Mouse (Mus musculus) urinary bladder, adult 18-20 months (tissue): ENCODE results near the gene Trim25.
"Not testable (repeated sequence)": the region's sequence is repeated elsewhere in the genome, so short reads cannot be mapped to it uniquely, and the experiment has no call there.

Source experiments
- DNase-seq, 2 experiments: peaks; one replicate each; pipeline ENCODE4 v3.0.0; 2022; ENCODE audit warnings: low spot score in 2 of 2, mixed read lengths in 2 of 2

Gene Trim25

DNA sequence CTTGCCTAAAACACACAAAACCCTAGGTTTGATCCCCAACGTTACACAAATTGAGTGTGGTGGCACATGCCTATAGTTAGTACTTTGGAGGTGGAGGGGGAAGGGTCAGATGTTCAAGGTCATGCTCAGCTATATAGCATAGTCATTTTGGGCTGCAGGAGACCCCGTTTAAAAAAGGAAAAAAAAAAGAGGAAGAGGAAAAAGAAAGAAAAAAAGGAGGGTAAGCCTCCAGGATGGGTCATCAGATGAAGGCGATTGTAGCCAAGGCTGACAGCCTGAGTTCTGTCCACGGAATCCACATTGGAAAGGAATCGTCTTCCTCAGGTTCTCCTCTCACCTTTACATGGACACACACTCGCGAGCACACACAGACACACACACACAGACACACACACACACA, 4.7 kb upstream of the Trim25 start:
- no peak for DNase-seq

DNA sequence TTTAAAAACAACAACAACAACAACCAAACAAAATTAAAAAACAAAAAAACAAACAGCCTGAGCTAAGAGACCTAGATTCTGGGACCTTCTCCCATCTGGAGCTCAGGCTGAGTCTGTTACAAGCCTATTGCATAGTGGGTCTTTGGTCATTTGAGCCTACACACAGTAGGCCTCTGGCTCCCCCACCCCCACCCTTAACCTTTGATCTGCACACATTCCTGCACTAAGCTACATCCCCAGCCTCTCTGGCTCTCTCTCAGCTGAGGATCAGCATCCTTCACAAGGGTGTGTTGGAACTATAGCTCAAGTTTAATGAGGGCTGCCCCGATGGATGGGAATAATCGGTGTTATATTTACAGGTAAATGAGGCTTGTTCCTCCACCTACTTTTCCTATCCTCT, 3.6 kb upstream of the Trim25 start:
- no peak for DNase-seq

DNA sequence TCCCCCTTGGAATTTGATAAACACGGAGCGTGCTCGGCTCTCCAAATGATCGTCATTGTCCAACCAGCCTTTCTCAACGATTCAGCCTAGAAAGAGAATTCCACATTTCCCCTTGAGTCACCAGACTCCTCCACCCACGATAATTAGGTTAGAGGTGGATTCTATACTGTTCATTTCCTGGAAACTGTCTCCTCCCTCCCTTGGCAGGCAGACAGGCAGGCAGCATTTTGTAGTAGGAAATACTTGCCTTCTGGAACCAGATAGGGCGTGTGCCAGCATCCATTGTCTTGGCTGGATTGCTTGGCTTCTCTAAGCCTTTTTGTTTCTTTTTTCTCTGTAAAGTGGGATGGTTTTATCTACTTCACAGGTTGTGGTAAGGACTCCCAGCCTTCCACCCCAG, 2.7 kb upstream of the Trim25 start:
- DNase-seq: no peak

DNA sequence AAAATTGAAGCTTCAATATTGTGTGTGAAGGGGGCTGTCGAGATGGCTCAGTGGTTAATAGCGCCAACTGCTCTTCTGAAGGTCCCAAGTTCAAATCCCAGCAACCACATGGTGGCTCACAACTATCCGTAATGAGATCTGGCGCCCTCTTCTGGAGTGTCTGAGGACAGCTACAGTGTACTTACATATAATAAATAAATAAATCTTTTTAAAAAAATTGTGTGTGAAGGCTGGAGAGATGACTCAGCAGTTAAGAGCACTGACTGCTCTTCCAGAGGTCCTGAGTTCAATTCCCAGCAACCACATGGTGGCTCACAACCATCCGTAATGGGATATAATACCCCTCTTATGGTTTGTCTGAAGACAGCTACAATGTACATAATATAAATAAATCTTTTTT, 1.8 kb upstream of the Trim25 start:
- DNase-seq: not testable (repeated sequence)

DNA sequence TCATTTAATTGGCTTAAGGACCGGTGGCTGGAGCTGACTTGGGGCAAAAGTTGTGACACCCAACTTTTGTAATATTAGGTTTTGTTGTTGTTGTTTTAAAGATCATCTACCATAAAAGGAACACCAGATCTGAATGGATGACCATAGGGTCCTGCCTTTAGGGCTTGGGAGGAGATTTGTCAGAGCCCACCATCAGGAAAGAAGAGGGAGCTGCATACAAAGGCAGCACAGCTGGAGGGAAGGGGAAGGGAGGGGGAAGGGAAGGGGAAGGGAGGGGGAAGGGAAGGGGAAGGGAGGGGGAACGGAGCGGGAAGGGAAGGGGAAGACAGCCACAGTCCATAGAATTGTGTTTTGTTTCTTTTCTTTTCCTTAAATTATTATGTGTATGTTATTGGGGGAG, 770 bp upstream of the Trim25 start:
- DNase-seq: no peak

DNA sequence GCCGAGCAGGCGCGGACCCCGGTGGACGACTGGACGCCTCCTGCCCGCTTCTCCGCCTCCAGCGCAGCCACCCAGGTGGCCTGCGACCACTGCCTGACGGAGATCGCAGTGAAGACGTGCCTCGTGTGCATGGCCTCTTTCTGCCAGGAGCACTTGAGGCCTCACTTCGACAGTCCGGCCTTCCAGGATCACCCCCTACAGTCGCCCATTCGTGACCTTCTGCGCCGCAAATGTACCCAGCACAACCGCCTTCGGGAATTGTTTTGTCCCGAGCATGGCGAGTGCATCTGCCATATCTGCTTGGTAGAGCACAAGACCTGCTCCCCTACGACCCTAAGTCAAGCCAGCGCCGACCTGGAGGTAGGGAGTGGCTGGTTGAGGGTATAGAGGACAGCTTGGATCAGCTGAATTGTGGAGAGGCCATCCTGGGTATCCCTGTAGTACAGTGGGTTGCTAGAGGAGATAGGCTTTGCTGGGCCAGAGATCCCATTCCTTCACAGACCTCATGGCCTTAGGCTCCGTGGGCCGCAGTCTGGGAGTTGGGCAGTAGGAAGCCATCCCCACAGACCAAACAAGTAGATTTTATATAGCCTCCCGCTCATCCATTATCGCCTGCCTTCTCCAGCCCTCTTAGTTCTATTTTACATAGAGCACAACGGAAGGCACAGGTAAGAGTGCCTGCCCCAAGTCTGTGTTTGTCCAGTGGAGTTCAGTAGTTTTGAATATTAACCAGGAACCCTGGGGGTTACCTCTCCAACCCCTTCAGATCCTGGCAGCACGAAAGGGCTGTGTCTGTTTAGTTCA, 749 bp downstream of the Trim25 start:
- DNase-seq: peak in 1 of 2 experiments; percentile 45

DNA sequence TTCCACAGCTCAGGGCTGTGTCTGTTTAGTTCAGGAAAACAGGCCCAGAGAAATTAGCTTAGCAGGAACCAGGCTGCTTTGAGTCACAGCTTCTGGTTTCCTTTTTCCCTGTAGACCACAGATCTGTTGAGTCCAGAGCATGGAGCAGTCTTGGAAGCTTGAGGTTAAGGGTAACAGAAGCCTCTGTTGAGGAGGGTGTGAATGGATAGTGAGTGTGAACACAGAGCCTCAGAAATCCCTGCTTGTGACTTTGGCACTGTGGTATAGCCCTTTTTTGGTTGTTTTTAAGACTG, 1.3 kb downstream of the Trim25 start:
- DNase-seq: no peak

DNA sequence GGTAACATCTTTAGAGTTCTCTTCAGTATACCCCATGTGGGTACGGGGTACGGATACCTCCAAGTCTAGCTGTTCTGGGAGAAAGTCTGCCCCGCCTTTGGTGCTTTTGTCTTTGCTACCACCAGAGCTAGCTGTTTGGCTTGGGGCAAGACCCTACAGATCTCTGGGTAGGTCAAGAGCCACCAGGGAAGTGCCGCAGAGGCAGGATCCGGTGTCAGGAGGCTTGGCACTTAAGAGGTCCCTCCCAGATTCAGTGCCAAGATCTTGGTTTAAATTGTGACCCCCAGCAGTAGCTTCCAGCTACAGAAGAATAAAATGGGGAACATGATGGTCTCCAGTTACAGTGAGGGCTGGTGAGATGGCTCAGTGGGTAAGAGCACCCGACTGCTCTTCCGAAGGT, 2.4 kb downstream of the Trim25 start:
- no peak for DNase-seq

DNA sequence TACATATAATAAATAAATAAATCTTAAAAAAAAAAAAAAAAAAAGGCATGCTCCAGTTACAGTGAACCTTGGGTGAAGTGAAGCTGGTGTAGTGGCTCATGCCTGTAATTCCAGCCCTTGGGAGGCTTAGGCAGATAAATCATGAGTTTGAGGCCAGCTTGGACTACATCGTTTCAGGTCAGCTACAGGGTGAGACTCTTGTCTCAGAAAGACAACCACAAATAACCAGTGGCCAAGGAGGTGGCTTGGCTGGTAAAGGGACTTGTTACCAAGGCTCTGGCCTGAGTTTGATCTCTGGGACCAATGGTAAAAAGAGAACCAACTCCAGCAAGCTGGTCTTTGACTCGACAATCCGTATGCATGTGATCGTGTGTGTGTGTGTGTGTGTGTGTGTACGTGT, 2.9 kb downstream of the Trim25 start:
- DNase-seq: no peak

DNA sequence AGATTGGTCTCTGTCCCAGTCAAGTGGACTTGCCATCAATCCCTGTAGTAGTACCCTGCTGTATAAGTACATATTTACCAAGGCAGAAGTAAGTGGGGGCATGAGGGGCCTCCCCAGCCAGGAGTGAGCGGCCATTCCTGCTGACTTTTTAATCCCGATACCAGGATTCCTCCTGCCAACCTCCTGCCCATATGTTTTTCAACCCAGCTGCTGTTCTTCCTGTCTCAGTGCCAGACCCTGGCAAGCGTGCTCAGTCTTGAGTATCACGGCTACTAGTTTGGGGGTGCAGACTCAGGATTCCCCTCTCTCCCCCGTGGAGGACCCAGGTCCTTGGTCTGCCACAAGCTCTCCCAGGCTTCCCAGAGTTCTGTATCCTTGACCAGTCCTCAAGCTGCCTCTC, 3.4 kb downstream of the Trim25 start:
- DNase-seq: no peak

DNA sequence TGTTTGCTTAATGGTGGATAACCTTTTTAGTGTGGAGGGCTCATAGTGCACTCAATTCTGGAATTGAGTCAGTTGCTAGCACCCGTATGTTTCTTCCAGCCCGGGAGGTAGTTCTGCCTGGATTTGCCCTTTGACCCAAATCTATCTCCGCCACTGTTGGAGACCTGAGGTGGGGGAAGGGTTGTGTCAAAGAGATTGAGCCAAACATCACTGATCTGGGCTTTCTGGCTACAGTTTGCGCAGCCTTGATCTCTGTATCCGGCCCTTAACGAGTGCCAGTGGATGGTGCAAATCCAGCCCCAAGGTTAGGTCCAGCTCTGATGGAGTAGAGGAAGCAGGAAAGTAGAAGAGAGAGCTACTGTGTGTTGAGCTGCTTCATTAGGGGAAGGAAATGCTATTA, 3.9 kb downstream of the Trim25 start:
- DNase-seq: no peak

DNA sequence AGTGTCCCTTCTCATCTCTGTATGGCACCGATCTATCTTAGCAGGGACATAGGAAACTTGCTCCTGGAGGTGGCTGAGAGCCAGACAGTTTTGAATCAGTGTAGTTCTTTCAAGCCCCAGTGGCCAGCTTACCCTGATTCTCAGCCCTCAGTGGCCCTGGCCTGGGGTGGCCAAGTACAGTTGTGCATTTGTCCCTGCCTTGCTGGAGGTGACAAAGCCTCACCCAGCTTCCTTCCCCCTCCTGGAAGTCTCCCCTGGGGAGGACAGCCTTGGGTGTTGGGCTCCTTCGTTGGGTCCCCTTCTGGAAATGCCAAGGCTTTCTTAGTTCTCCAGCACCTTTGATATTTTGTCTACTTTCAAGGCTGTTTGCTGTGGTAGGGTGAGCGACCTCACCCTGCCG, 4.5 kb downstream of the Trim25 start:
- no peak for DNase-seq

DNA sequence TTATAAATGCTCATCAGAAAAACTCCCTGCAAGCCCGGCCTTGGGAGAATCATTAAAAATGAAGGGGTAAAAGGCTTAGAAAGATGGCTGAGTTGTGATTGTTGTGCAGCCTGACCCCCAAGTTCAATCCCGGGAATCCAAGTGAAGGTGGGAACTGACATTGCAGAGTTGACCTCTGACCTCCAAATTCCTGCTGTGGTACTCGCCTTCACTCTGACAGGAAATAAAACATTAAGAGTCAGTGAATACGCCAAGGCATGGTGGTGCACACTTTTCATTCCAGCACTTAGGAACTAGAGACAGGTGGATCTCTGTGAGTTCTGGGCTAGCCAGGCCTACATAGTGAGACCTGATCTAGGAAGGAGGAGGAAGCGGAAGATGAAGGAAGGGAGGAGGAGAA, 6.3 kb downstream of the Trim25 start:
- no peak for DNase-seq

DNA sequence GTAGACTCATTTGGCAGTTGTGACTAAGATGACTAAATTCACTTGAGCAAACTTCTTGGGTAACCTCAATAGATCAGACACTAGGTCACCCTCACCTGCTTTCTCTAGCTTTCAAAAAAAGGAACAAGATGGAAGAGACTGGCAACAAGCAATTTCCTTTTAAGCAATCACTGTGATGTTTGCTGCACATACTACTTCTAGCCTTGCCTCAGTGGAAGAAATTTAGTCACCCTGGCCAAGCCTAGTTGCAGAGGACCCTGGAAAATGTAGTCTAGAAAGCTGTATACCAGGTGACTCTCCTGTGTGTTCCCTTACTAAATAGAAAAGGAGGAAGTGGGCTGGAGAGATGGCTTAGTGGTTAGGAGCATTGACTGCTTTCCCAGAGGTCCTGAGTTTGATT, 7.2 kb downstream of the Trim25 start:
- no peak for DNase-seq

DNA sequence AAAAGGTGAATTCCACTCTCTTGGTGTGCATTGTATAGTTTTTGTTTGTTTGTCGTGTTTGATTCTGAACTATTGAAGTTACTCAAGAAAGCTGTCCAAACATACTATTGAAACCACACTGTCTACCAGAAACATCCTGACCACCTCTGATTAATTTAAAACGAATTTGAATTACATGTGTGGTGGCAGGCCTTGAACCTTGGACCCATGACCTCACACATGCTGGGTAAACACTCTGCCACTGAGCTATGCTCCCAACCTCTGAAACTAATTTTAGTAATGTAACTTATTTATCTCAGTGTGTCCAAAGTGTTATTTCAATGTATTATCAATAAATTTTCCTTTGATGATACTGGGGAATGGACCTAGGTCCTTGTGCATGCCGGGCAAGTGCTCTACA, 8.4 kb downstream of the Trim25 start:
- DNase-seq: no peak

DNA sequence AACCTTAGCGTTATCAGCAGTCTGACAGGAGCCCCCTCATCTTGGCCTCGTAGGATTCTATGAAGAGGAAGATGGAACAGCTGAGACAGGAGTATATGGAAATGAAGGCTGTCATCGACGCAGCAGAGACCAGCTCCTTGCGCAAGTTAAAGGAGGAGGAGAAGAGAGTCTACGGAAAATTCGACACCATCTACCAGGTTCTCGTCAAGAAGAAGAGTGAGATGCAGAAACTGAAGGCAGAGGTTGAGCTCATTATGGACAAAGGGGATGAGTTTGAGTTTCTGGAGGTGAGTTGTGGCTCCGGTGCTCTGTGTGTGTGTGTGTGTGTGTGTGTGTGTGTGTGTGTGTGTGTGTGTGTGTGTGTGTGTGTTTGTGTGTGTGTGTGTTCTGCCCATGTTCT, 9.9 kb downstream of the Trim25 start:
- DNase-seq: no peak

DNA sequence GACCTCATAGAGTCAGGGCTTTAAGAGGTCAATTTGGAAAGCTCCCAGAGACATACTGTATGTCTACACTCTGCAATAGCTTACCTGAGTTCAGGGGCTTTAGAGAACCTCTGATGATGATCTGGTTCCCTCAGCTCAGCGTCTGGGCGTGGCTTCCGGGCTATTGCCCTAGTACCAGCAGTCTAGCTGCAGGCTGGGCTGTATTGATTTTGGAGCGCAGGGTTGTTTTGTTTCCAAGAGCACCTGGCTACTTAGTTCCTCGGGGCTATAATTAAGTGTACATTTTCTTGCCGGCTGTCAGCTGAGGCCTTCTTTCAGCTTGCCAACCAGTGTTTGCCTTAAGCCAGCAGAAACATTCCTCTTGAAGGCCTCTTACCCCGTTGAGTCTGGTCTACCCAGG, 10.3 kb downstream of the Trim25 start:
- DNase-seq: no peak

DNA sequence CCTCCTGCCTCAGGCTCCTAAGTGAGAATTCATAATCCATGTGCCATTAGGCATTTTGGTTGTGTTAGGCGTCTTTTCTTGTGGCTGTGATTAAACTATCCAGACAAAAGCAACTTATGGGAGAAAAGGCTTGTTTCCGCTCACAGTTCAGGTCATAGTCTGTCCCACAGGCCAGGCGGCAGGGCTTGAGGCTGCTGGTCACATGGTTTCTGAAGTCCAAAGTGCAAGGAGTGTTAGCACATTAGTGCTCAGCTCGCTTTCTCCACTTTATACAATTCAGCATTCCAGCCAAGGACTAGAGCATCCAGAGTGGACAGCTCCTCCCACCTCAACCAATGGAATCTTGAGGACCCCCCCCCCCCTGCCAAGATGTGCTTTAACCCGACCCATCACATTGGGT, 13.1 kb downstream of the Trim25 start:
- no peak for DNase-seq

DNA sequence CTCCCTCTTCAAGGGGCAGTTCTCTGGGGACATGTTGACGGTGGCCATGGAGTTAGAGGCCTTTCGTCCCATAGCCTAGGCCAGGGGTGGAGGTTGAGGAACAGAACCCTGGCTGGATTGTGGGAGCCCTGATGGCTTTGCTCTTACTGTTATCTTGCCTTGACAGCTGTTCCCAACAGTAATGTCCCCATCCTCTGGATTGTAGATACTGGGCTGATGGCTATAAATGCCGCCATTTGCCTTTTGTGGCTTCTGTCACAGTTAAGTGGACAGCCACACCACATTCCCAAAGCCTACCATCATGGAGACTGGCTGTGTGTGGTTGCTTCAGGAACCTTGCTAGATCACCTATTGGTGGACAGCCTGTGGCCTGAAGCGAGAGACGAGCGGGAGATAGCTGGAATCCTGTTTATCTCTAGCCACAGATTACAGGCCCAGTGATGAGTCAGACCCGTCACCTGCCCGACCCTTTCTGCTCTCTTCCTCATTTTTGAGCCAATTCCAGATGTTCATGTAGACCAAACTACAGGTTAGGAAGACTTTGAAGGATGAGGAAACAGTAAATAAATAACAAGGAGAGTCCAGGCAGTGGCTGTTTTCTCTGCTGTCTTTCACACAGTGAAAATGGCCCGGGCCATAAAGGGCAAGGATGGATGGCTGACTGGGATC, 18.5 kb downstream of the Trim25 start:
- no peak for DNase-seq

DNA sequence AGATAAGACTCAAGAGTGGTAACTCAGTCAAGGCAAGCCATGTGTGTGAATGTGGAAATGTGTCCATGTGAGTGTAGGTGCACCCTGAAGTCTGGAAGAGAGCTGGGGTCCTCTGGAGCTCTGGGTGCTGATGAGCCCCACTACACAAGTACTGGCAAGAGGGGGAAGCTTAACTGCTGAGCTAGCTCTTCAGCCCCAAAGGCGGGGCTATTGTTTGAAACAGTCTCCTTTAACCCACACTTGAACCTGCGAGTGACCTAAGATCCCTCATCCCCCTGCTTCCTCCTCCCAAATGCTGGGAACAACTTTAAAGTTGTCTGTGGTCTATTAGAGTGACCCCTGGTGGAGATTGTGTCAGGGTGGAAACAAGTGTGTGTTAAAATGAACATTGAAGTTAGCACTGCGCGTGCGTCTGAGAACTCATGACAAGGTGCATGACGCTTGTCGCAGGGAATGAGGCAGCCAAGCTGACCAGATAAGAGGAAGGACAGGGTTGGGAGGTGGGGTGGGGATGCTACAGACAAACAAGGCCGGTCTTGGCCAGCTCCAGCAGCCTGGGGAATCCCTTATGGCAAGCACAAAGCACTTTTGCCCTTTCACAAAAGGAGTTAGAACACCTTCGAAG, 21.6 kb downstream of the Trim25 start:
- DNase-seq: no peak

DNA sequence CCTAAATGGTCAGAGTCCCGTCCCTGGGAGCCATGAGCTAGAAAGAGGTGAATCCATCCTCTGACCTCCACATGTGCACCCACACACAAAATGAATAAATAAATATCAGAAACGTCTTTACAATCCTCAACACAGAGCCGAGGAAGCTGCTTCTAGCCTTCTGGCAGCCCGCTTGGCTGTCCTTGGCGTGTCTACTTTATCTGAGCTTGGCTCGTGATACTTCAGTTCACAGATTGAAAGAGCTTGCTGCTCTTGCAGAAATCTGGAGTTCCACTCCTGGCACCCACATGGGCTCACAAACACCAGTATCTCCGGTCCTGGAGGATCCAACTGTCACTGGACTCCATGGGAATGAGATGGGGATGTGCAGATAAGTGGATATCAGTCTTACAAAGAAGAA, 22.5 kb downstream of the Trim25 start:
- no peak for DNase-seq

DNA sequence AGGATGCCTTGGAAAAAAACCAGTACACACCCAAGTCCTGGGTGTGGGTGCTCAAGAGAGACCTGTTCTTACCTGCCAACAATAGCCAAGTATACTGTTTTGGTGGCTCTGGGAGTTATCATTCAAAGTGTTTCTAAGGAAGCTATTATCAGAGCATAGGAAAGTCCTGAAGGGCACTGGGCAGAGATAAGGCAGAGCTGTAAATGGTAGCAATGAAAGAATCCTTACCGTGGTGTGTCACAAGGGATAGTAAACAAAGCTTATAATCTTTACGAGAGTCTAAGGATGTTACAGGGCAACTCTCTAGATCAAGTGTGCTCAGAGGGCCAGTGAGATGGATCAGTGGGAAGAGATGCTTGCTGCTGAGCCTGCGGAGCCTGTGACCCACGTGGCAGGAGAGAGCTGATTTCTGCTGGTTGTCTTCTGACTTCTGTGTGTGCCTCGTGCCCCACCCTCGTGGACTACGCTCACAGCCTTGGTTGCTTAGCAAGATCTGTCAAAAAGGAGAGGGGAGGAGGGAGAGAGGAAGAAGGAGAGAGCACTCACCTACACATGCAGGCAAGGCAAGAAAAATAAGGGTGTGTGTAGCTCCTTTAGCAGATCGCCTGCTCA, 23.1 kb downstream of the Trim25 start:
- no peak for DNase-seq

DNA sequence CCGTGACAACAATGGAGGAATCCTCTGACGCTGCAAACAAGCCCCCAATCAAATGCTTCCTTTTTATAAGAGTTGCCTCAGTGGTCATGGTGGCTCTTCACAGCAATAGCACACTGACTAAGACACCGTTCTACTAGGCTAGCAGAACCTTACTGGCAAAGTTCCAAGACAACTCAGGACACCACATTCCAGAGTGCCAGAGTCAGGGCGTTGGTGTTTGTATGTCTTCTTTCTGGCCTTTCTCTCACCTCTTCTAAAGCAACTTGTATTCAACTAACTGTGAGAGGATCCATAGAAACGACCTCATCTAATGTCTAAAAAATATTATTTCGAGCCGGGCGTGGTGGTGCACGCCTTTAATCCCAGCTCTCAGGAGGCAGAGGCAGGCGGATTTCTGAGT, 24.3 kb downstream of the Trim25 start:
- DNase-seq: no peak
